Mouse (Mus musculus) stomach, postnatal 0 days (tissue): Measurements from ENCODE around the gene Ints13. TPM values are rescaled to one million over a fixed set of nuclear protein-coding genes. Genes with fewer than 3 reads are reported as not detected.
A peak's percentile ranks its signal among the peaks of the same experiment; 100 is the strongest.

Source experiments
- ATAC-seq: fragments of 200-750 bp; cut with Nextera tagmentation; 2 replicates; pipeline ENCODE4 v1.8.0; 2017; ENCODE audit not compliant: low FRiP score, low TSS enrichment
- DNase-seq: peaks from one replicate; pipeline ENCODE4 v3.0.0-alpha.2; 2016; ENCODE audit warnings: low spot score
- H3K27ac ChIP-seq: fragments of 300-500 bp; sonication (generic); replicated peaks from 2 replicates; pipeline ENCODE4 v1.5.1; 2014; ENCODE audit warnings: mild to moderate bottlenecking, control low read depth
- H3K27me3 ChIP-seq: fragments of 300-500 bp; sonication (generic); 2 replicates; pipeline ENCODE4 v1.6.1; 2014; ENCODE audit warnings: low read length; ENCODE audit not compliant: control insufficient read depth, insufficient read depth
- H3K36me3 ChIP-seq: fragments of 300-500 bp; sonication (generic); 2 replicates; pipeline ENCODE4 v1.6.1; 2014; ENCODE audit warnings: low read length, mixed read lengths; ENCODE audit not compliant: control insufficient read depth, insufficient read depth
- H3K4me1 ChIP-seq: fragments of 300-500 bp; sonication (generic); replicated peaks from 2 replicates; pipeline ENCODE4 v1.6.1; 2014; ENCODE audit warnings: antibody characterized with exemption; ENCODE audit not compliant: control insufficient read depth, insufficient read depth
- H3K4me2 ChIP-seq: fragments of 300-500 bp; sonication (generic); replicated peaks from 2 replicates; pipeline ENCODE4 v1.6.1; 2014; ENCODE audit warnings: low read depth, mild to moderate bottlenecking, control low read depth, moderate library complexity
- H3K4me3 ChIP-seq: fragments of 300-500 bp; sonication (generic); 2 replicates; pipeline ENCODE4 v1.5.1; 2014; ENCODE audit warnings: low read depth, low read length, control low read depth
- H3K9ac ChIP-seq: fragments of 300-500 bp; sonication (generic); 2 replicates; pipeline ENCODE4 v1.6.1; 2014; ENCODE audit warnings: mild to moderate bottlenecking, low read length, control low read depth, mixed read lengths
- H3K9me3 ChIP-seq: fragments of 300-500 bp; sonication (generic); 2 replicates; pipeline ENCODE4 v1.6.1; 2016; ENCODE audit warnings: low read length; ENCODE audit not compliant: control insufficient read depth
- CTCF ChIP-seq: IDR thresholded peaks from 2 replicates; pipeline ENCODE4 v1.5.1; 2016; ENCODE audit warnings: antibody characterized with exemption, low read depth, mild to moderate bottlenecking, moderate library complexity
- EP300 ChIP-seq: optimal IDR thresholded peaks from 2 replicates; pipeline ENCODE3; 2016; ENCODE audit warnings: antibody characterized with exemption
- WGBS: fragments of 180-500 bp; shearing (Covaris S2); extraction: QIAGEN DNeasy Blood & Tissue Kit; methylation state at CpG from one replicate; pipeline ENCODE4 v1.1.7; 2014; 5-methylcytosine and 5-hydroxymethylcytosine counted together
- polyA plus RNA-seq: library from polyadenylated mRNA; unstranded; fragments of >200 nt; fragmentation: Nextera tagmentation; extraction: Ambion mirVana; gene quantifications from 2 replicates; pipeline ENCODE4 v1.2.1, GENCODE M21; 2015

The Ints13 gene
- polyA plus RNA-seq, 1 experiment from 2014 or later, result 25.8 TPM

GRCm38 (mm10) chr6:146513899-146514298, 63.7 kb downstream of the Ints13 start:
- no peaks in the 10 kb centered on the region for H3K27me3 ChIP-seq
- no peak overlapping the region for H3K4me3 ChIP-seq
- H3K4me1 ChIP-seq, result no peaks in the 10 kb centered on the region
- H3K27ac ChIP-seq, result no peak overlapping the region
- H3K9ac ChIP-seq, result no peak overlapping the region
- H3K4me2 ChIP-seq, result no peak overlapping the region
- no peaks in the 10 kb centered on the region for H3K36me3 ChIP-seq
- H3K9me3 ChIP-seq, result no peaks in the 10 kb centered on the region
- TF ChIP-seq CTCF, result no peak
- no peak for TF ChIP-seq EP300
- DNase-seq (no peak), ATAC-seq (no peak)
- 31% methylated on average over 5 of the region's 5 CpGs for WGBS

DNA sequence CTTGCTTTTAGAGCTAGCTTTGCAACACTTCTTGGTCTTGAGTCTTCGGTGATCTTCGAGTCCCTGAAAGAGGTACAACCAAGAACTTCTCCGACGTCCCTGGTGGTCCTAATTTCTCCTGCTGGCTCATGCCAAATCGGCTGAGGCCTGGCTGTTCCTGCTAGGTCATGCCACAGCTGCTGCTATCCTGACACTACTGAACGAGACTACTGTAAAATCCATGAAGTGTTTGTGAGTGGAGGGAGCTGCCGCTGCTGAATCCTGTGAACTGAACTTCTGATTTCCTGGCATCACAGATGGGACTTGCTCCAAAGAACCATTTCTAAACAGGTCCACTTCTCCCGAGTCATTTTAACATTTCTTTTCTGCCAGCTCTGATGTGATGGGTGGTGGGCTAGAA, 64.3 kb downstream of the Ints13 start:
- DNase-seq (no peak), ATAC-seq (no peak)
- TF ChIP-seq CTCF (no peak), EP300 (no peak)
- Histone ChIP-seq H3K9me3 (no peaks in the 10 kb centered on the region), H3K27ac (no peak overlapping the region), H3K4me3 (no peak overlapping the region), H3K36me3 (no peaks in the 10 kb centered on the region), H3K9ac (no peak overlapping the region), H3K27me3 (no peaks in the 10 kb centered on the region), H3K4me1 (no peaks in the 10 kb centered on the region), H3K4me2 (no peak overlapping the region)
- 71% methylated on average over 8 of the region's 8 CpGs for whole genome bisulfite sequencing

DNA sequence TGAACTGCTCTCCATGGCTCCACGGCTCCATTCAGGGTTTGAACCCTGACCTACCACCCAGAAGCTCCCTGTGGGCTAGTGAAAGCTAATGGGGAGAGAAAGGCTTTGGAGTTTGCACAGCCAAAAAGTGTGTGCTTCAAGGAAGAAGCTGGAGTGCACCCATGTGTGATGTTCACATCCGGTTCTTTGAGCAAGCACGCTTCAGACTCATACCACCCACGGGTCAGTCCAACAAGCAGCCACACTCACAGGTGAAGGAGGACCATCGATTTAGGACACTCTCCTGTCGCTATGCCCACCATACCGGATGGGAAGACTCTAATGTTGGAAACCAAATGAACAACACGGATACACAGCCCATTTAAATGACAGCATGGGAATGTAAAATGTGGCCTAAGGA, 66.1 kb downstream of the Ints13 start:
- WGBS, result 89% methylated on average over 8 of the region's 8 CpGs

GRCm38 (mm10) chr6:146509891-146510290, 67.7 kb downstream of the Ints13 start:
- ATAC-seq (no peak), DNase-seq (no peak)
- Histone ChIP-seq H3K36me3 (no peaks in the 10 kb centered on the region), H3K27me3 (no peaks in the 10 kb centered on the region), H3K27ac (no peak overlapping the region), H3K4me2 (no peak overlapping the region), H3K4me3 (no peak overlapping the region), H3K9me3 (no peaks in the 10 kb centered on the region), H3K4me1 (no peaks in the 10 kb centered on the region), H3K9ac (no peak overlapping the region)
- 75% methylated on average over 2 of the region's 2 CpGs for WGBS
- TF ChIP-seq CTCF (no peak), EP300 (no peak)

More for the DNA sequence above, 66.1 kb downstream of the Ints13 start:
- Histone ChIP-seq H3K4me3 (no peak overlapping the region), H3K9me3 (no peaks in the 10 kb centered on the region), H3K4me1 (no peaks in the 10 kb centered on the region), H3K27ac (no peak overlapping the region), H3K27me3 (no peaks in the 10 kb centered on the region), H3K9ac (no peak overlapping the region), H3K36me3 (no peaks in the 10 kb centered on the region), H3K4me2 (no peak overlapping the region)
- no peak for TF ChIP-seq EP300
- TF ChIP-seq CTCF, result no peak
- ATAC-seq (no peak), DNase-seq (no peak)

DNA sequence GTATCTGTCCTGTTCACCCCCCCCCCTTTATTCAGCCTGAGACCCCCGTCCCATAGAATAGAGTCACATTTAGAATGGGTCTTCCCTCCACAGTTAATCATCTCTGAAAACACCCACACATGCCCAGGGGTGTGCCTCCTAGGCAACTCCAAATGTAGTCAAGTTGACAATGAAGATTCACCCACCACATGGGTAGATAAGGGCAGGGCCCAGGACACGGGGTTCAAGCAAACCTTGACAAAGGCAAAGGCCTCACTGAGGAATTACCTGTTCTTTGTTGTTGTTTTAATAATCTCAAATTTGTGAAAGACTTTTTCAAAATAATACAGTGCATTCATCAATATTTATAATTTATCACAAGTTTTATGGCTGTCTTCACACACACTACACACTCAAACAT, 73.2 kb downstream of the Ints13 start:
- H3K4me3 ChIP-seq, result no peak overlapping the region

DNA sequence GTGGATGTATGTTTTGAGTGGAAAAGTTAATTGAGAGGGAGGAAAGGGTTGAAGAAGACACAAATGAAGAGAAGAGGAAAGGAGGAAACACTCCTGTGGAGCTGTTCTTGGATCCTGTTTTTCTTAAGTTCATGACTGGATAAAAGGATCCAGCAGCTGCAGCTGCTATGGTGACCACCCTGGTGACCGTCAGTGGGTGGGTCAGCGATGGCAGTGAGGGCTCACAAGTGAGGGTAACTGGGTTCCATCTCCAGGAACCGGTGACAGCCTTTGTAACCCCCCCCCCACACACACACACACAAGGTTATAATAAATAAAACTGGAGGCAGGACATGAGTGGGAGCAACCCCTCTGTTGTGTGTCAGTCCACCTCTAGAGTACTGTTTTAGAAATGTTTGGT, 74.8 kb downstream of the Ints13 start:
- Histone ChIP-seq H3K4me2 (peak overlapping the region; percentile 98), H3K36me3 (no peaks in the 10 kb centered on the region), H3K27ac (no peak overlapping the region), H3K9ac (no peak overlapping the region), H3K9me3 (no peaks in the 10 kb centered on the region), H3K27me3 (no peaks in the 10 kb centered on the region), H3K4me3 (peak overlapping the region; percentile 77), H3K4me1 (no peaks in the 10 kb centered on the region)
- DNase-seq (no peak), ATAC-seq (no peak)
- TF ChIP-seq EP300 (no peak), CTCF (no peak)
- WGBS, result 50% methylated on average over 3 of the region's 3 CpGs

More for the DNA sequence above, 73.2 kb downstream of the Ints13 start:
- Histone ChIP-seq H3K9ac (no peak overlapping the region), H3K9me3 (no peaks in the 10 kb centered on the region), H3K36me3 (no peaks in the 10 kb centered on the region), H3K27ac (no peak overlapping the region), H3K27me3 (no peaks in the 10 kb centered on the region), H3K4me2 (no peak overlapping the region), H3K4me1 (no peaks in the 10 kb centered on the region)
- TF ChIP-seq CTCF (no peak), EP300 (no peak)
- ATAC-seq (no peak), DNase-seq (no peak)
- WGBS, result 86% methylated on average over 2 of the region's 2 CpGs
